Comparison of ENCODE assay signal across 8 mouse cellular contexts in the genomic region with DNA sequence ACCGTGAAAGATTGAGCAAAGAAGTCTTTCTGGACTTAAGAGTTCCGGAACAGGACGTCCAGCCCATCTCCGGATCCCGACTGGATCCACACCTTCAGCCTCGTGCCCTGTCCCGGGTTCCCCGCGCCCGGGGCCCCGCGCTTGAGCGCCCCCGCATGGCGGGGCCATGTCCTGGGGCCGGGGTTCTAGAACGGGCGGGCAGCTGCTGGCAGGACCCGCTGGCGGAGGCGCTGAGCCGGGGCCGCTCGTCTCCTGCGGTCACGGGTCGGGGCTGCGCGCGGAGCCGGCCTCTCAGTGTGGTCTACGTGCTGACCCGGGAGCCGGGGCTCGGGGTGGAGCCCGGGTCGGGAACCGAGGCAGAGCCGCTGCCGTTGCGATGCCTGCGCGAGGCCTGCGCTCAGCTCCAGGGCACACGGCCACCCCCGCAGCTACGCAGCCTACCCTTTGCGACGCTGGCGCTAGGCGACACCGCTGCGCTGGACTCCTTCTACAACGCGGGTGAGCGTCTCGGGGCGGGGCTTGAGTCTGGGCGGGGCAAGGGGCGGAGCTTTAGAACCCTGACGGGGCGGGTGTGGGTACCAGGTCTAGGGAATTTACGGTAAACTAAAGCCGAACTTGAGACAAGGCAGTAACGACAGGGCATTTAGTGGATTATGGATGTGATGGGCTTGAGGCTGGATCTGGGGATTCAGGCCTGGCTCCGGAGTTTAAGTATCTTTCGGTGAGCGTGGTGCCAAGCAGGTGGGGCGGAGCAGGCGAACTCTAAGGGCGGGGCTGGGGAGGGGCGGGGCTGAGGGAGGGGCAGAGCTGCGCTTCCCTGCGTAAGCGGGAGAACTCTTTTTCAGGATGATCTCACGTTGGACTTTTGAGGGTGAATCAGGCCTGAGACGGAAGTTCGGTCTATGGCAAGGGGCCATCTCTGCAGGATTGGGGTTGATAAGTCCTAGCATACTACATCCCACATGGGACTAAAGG. TPM values are rescaled to one million over a fixed set of nuclear protein-coding genes. Genes with fewer than 3 reads are reported as not detected.
DNase-seq lines count a peak whose midpoint lies in the region; ATAC-seq and TF ChIP-seq lines count a peak whose summit lies in the region.

No protein-coding gene starts in this region.

- no peaks in the 10 kb centered on the region for H3K36me3 ChIP-seq in heart, embryonic 11.5 days (ENCODE audit: control insufficient read depth, insufficient read depth, low read length)
- no peaks in the 10 kb centered on the region for H3K36me3 ChIP-seq in kidney, embryonic 15.5 days

- peak overlapping the region; percentile 62 for H3K4me3 ChIP-seq in heart, embryonic 11.5 days (ENCODE audit: low read depth, low read length)
- peak overlapping the region; percentile 67 for H3K4me3 ChIP-seq in kidney, embryonic 15.5 days (replicated peaks)

- ATAC-seq in erythroblast, adult 5-6 weeks (replicated peaks; ENCODE audit: low FRiP score, poor library complexity, severe bottlenecking): peak; percentile 88
- ATAC-seq in heart, embryonic 11.5 days (replicated peaks; ENCODE audit: insufficient number of reproducible peaks, low FRiP score, low TSS enrichment): peak; percentile 85
- ATAC-seq in kidney, embryonic 15.5 days (replicated peaks; ENCODE audit: low FRiP score): peak; percentile 94

- no peak for TF ChIP-seq POLR2A in brain, embryonic 14.5 days (IDR thresholded peaks at IDR 0.05; ENCODE audit: borderline replicate concordance, extremely low read depth, insufficient read depth, insufficient read length, poor library complexity, severe bottlenecking)

- peak; percentile 88 for DNase-seq in CD4-positive helper T cell, adult 2 months (ENCODE audit: low read depth, low spot score)
- DNase-seq in brain, embryonic 14.5 days (ENCODE audit: low read depth): peak; percentile 87
- peak; percentile 94 for DNase-seq in liver
- DNase-seq in monocyte, adult 2 months (ENCODE audit: low read depth in 1 of 2, low spot score in 2 of 2): peak; percentile 72 to 84
- DNase-seq in spleen, postnatal 14 days (ENCODE audit: low spot score in 2 of 2): peak; percentile 84 to 87

- no peak for TF ChIP-seq CTCF in brain, embryonic 14.5 days (IDR thresholded peaks at IDR 0.05; ENCODE audit: borderline replicate concordance, extremely low read depth, insufficient read depth, insufficient read length)

- peak overlapping the region; percentile 98 for H3K4me2 ChIP-seq in heart, embryonic 11.5 days
- peak overlapping the region; percentile 98 for H3K4me2 ChIP-seq in kidney, embryonic 15.5 days

- peak overlapping the region; percentile 74 for H3K9ac ChIP-seq in heart, embryonic 11.5 days (ENCODE audit: low read depth, low read length)
- peak overlapping the region; percentile 62 for H3K9ac ChIP-seq in kidney, embryonic 15.5 days

- peaks cover 12% of the 10 kb centered on the region for H3K4me1 ChIP-seq in heart, embryonic 11.5 days (ENCODE audit: control insufficient read depth, insufficient read depth, low read length)
- H3K4me1 ChIP-seq in kidney, embryonic 15.5 days: peaks cover 27% of the 10 kb centered on the region

- under 1% methylated on average over 78 of the region's 78 CpGs for WGBS in heart, embryonic 11.5 days (ENCODE audit: insufficient replicate concordance)
- under 1% methylated on average over 78 of the region's 78 CpGs for WGBS in kidney, embryonic 15.5 days

- H3K9me3 ChIP-seq in heart, embryonic 11.5 days (replicated peaks; ENCODE audit: control insufficient read depth, low read length): no peaks in the 10 kb centered on the region
- H3K9me3 ChIP-seq in kidney, embryonic 15.5 days (replicated peaks): no peaks in the 10 kb centered on the region

- peak overlapping the region; percentile 66 for H3K27ac ChIP-seq in heart, embryonic 11.5 days (ENCODE audit: low read depth, low read length)
- H3K27ac ChIP-seq in kidney, embryonic 15.5 days: peak overlapping the region; percentile 81

- peaks cover 35% of the 10 kb centered on the region for H3K27me3 ChIP-seq in heart, embryonic 11.5 days (ENCODE audit: control insufficient read depth, insufficient read depth, low read length)
- peaks cover 40% of the 10 kb centered on the region for H3K27me3 ChIP-seq in kidney, embryonic 15.5 days

RNA-seq across cellular contexts. Expression of gene Map3k6, which starts 0.6 kb away (rescaled TPM):
- polyA plus RNA-seq in brain, embryonic 14.5 days (2012; rRNA removed): 2.1 and 2.4 TPM in 2 replicates
- total RNA-seq in erythroblast, adult 5-6 weeks (2015; ENCODE audit: low replicate concordance): 0.96 and 4.6 TPM in 2 replicates
- total RNA-seq in erythroblast, adult 5-6 weeks (2017; ENCODE audit: low replicate concordance): 0.42 TPM in 1 of 2 replicates, not detected in the other
- polyA plus RNA-seq in heart, embryonic 11.5 days (2014; fragmentation: Nextera tagmentation; extraction: Ambion mirVana): 1.5 and 1.7 TPM in 2 replicates
- 4.0 and 4.3 TPM in 2 replicates for polyA plus RNA-seq in kidney, embryonic 15.5 days (2015; fragmentation: Nextera tagmentation; extraction: Ambion mirVana)

RNA-seq across cellular contexts. Expression of gene Sytl1, which starts 21.7 kb away (rescaled TPM):
- polyA plus RNA-seq in brain, embryonic 14.5 days (2012; rRNA removed): 1.5 and 2.6 TPM in 2 replicates
- total RNA-seq in erythroblast, adult 5-6 weeks (2015; ENCODE audit: low replicate concordance): 0.96 and 1.0 TPM in 2 replicates
- 0.28 and 1.4 TPM in 2 replicates for total RNA-seq in erythroblast, adult 5-6 weeks (2017; ENCODE audit: low replicate concordance)
- 0.11 and 0.42 TPM in 2 replicates for polyA plus RNA-seq in heart, embryonic 11.5 days (2014; fragmentation: Nextera tagmentation; extraction: Ambion mirVana)
- polyA plus RNA-seq in kidney, embryonic 15.5 days (2015; fragmentation: Nextera tagmentation; extraction: Ambion mirVana): 0.96 and 1.8 TPM in 2 replicates

RNA-seq across cellular contexts. Expression of gene Gpr3, which starts 28.9 kb away (rescaled TPM):
- polyA plus RNA-seq in brain, embryonic 14.5 days (2012; rRNA removed): 2.7 and 3.1 TPM in 2 replicates
- not detected in 2 replicates for total RNA-seq in erythroblast, adult 5-6 weeks (2015; ENCODE audit: low replicate concordance)
- total RNA-seq in erythroblast, adult 5-6 weeks (2017; ENCODE audit: low replicate concordance): not detected in 2 replicates
- 0.37 and 0.61 TPM in 2 replicates for polyA plus RNA-seq in heart, embryonic 11.5 days (2014; fragmentation: Nextera tagmentation; extraction: Ambion mirVana)
- 0.09 and 0.12 TPM in 2 replicates for polyA plus RNA-seq in kidney, embryonic 15.5 days (2015; fragmentation: Nextera tagmentation; extraction: Ambion mirVana)

RNA-seq across cellular contexts. Expression of gene Cd164l2, which starts 29.3 kb away (rescaled TPM):
- polyA plus RNA-seq in brain, embryonic 14.5 days (2012; rRNA removed): 0.74 and 0.85 TPM in 2 replicates
- total RNA-seq in erythroblast, adult 5-6 weeks (2015; ENCODE audit: low replicate concordance): not detected in 2 replicates
- not detected in 2 replicates for total RNA-seq in erythroblast, adult 5-6 weeks (2017; ENCODE audit: low replicate concordance)
- polyA plus RNA-seq in heart, embryonic 11.5 days (2014; fragmentation: Nextera tagmentation; extraction: Ambion mirVana): 0.27 and 0.77 TPM in 2 replicates
- 7.8 and 8.2 TPM in 2 replicates for polyA plus RNA-seq in kidney, embryonic 15.5 days (2015; fragmentation: Nextera tagmentation; extraction: Ambion mirVana)

RNA-seq across cellular contexts. Expression of gene Tmem222, which starts 36.4 kb away (rescaled TPM):
- polyA plus RNA-seq in brain, embryonic 14.5 days (2012; rRNA removed): 120 and 154 TPM in 2 replicates
- 9.8 and 22.3 TPM in 2 replicates for total RNA-seq in erythroblast, adult 5-6 weeks (2015; ENCODE audit: low replicate concordance)
- 1.5 and 6.7 TPM in 2 replicates for total RNA-seq in erythroblast, adult 5-6 weeks (2017; ENCODE audit: low replicate concordance)
- 57.5 and 64.9 TPM in 2 replicates for polyA plus RNA-seq in heart, embryonic 11.5 days (2014; fragmentation: Nextera tagmentation; extraction: Ambion mirVana)
- 77.3 and 85.7 TPM in 2 replicates for polyA plus RNA-seq in kidney, embryonic 15.5 days (2015; fragmentation: Nextera tagmentation; extraction: Ambion mirVana)

Comparison
In these comparisons a context has a peak if more than half of its experiments do, and no peak if none do; other contexts are left out.
1. Peak in every context shown above with its lines: DNase-seq, ATAC-seq, H3K4me3 ChIP-seq and H3K27ac ChIP-seq.